Mouse (Mus musculus) liver, adult (tissue): Measurements from ENCODE around the gene Armh1.

ENCODE experiments used
- GATA4 ChIP-seq: IDR thresholded peaks from 2 replicates; pipeline ENCODE4 v1.6.1; 2014; ENCODE audit warnings: mild to moderate bottlenecking, low read length; ENCODE audit not compliant: insufficient replicate concordance

Armh1 gene

DNA sequence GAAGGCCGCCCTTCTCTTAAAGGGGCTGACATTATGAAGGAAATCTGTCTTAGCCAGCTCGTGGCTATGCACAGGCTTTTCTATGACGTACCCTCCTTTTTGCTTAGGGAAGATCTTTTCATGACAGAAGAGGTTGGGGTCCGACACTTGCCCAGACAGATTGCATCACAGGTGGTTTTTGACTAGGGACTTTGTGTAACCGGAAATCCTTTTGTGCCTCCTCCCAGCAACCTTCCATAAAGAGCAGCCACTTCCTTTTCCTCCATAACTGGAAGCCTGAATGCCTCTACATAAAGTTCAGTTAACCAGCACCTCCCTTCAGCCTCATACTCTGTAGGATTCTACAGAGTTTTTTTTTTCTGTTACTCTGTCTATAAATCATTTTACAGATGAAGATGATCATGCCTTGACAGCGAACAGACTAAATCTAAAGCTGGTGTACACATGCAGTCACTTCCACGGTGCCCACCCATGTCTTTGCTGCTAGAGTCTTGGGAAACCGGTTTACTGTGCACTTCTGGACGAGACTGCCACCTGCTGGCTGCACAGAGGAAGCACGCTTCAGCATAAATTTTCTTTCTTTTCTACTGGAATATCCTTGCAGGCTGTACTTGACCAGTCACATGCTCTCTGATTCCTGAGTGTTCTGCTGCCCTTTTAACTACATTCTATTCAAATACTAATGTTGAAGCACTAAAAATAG is 33.3 kb downstream of the Armh1 start:
- no peak for TF ChIP-seq GATA4

DNA sequence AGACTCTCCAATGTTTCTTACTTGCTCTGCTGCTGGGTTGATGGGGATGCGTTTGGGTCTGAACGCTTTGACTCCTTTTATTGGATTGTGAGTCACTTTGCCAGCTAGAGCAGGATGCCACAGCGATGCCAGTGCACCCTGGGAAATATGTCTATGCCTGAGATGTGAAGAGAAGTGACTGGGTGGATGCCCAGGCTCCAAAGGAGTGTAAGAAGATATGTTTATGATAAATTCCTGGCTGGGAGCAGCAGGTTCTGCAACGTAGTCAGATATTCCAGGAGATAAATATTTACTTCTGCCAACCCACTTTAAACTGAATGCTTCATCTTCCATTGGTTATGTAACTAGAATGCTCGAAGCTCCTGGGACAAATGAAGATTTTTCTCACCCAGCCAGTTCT is 34.9 kb downstream of the Armh1 start:
- no peak for TF ChIP-seq GATA4

DNA sequence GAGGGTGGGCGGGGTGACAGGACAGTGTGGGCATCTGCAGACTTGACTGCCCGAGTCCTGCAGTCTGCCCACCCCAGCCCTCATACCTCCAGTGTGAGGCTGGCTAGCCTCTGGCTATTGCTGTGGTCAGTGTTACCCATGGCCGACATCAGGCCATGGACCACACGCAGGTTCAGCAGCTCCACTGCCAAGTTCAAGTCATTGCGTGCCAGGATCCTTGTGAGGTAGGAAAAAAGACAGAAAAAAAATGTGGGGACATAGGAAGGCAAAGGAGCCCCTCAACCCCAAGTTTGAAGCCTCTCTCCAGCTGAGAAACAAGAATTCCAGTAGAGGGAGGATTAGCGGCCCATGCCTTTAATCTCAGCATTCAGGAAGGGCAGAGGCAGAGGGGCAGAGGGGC is 37.7 kb downstream of the Armh1 start:
- no peak for TF ChIP-seq GATA4

DNA sequence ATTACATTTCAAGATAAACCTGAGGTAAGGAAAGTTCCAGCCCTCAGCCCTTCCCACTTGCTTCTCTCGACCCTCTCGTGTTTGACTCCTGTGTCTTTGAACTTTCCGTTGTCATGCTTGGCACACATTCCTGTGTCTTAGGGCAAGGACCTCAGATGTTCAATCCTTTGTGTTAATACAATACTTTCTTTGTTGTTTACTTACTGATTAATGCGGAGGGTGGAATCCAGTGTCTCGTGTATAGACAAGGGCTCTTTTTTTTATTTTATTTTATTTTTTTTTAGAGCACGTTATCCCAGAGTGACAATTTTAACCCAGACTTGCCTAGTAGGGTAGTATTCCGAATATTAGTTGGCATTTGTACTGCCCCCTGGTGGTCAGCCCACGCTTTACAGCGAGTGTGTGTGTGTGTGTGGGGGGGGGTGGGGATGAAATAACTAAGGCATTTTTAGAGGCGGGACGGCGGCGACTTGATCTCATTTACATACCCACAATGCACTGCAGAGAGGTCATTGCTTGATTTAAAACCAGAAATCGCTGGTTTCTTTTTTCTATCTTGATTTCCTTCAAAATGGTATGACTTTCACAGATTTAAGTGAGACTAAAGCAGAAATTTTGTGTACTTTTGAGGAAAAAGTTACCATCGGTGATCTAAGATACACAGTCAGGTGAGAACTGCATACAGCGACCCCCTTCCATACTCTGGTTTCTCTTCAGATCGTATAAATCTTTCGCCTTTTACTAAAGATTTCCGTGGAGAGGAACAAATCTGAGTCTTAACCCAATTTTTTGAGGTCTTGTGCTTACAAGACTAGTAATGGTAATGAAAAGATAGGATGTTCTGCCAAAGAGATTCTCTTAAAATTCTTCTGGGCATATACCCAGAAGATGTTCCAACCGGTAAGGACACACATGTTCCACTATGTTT is 41.5 kb downstream of the Armh1 start:
- no peak for TF ChIP-seq GATA4

DNA sequence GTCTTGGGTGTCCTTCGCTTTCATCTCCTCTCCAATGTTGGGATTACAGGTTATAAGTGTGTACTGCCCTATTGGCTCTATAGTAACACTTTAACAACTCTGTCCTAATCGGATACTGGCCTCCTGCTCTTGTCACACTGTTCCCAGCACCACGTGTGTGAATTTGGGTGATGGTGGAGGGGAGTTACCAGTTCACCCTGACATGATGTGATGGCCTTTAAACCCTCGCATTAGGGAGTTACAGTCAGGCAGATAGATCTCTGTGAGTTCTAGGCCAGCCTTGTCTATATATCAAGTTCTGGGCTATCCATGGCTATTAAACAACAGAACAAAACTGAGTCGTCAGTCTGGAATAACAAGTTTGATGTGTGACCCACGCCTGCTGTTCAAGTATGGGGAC is 42.3 kb downstream of the Armh1 start:
- TF ChIP-seq GATA4: no peak

DNA sequence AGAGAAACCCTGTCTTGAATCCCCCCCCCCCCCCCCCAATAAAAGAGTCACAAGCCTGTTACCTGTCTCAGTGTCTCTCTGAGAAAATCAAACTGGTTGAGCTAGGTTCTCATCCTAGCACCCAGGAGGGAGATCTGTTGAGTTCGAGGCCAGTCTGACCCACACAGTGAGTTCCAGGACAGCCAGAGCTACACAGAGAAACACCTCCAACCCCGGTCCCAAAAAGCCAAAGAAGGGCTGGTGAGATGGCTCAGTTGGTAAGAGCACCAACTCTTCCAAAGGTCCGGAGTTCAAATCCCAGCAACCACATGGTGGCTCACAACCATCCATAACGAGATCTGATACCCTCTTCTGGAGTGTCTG is 49.0 kb downstream of the Armh1 start:
- no peak for TF ChIP-seq GATA4

DNA sequence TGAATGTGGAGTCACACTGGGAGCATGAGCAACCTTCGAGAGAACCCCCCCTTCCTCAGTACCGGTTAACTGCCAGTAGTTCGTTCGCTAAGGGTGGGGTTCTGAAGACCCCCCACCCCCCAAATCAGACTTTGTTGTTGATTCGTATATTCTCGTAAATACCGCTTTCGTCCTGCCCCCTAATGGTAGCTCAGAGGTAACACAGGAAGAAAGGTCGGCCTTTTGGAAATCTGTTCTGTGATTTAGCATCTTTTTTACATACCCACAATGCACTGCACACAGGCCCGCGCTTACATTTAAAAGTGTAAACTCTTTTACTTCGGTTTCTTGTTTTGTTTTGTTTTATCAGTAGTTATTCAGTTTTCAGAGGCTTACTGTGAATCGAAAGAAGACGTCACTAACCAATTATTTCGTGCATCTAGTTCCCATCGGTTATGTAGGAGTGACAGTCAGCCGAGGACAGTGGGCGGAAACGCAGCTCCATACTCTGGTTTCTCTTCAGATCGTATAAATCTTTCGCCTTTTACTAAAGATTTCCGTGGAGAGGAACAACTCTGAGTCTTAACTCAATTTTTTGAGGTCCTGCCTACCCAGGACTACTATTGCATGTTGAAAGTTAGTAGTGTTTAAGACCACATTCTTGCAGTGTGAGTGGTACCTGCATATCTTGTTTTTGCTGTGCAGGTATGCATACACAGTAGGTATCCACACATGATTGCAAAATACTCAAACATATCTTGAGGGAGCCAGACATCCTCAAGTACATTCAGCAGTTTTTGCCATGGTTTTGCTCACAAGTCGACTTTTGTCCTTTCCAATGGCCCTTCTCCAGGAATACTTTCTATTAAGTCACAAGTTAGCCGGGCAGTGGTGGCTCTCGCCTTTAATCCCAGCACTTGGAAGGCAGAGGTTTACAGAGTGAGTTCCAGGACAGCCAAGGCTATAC is 49.6 kb downstream of the Armh1 start:
- no peak for TF ChIP-seq GATA4

DNA sequence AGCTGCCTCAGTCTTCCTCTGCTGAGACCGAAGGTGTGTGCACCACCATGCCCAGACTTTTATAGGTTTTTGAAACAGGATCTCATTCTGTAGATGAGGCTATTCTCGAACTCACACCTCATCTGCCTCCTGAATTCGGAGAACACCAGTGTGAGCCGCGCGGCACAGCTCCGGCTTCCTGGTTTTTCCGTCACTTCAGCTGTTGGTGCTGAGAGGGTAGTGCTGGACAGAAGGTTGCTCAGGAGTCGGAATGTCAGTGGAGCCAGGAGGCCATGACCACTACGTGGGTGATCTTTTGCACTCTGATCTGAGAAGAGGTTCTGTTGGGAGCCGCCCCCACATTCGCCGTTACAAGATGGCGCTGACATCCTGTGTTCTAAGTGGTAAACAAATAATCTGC is 60.1 kb downstream of the Armh1 start:
- TF ChIP-seq GATA4: no peak

DNA sequence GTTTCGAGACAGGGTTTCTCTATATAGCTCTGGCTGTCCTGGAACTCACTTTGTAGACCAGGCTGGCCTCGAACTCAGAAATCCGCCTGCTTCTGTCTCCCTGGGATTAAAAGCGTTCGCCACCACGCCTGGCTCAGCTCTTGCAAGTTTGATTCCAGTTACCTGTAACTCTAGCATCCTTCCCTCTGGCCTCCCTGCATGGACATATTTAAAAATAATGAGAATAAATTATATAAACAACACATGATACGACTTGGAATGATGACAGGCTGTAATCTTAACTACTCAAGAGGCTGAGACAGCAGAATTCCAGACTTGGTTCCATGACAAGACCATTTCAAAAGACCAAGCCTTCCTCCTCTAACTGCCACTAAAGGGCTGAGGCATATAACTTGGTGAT is 61.3 kb downstream of the Armh1 start:
- no peak for TF ChIP-seq GATA4

DNA sequence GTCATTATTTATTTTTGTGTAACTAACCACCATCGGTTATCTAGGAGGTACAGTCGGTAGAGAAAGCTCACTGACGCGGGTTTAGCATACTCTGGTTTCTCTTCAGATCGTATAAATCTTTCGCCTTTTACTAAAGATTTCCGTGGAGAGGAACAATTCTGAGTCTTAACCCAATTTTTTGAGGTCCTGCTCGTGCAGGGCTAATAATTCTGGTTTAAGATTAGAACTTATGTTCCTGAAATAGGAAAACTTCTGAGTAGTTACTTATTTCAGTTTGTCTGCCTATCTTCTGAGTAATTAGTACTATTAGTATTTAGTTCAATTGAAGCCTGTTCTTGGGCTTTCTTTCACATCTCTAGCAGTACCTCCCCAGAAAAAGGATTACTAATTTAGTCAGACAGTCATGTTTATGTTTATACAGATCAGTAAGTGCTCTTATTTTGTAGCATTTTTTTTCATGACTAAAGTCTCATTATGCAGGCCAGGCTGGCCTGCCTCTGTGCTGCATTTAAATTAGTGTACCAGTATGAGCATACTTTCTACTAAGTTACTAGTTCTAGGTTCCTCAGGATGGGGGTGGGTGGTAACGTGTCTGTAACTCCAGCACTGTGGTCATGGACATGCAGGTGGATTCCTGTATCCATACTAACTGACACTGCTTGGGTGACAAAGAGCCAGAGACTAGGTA is 61.9 kb downstream of the Armh1 start:
- no peak for TF ChIP-seq GATA4

DNA sequence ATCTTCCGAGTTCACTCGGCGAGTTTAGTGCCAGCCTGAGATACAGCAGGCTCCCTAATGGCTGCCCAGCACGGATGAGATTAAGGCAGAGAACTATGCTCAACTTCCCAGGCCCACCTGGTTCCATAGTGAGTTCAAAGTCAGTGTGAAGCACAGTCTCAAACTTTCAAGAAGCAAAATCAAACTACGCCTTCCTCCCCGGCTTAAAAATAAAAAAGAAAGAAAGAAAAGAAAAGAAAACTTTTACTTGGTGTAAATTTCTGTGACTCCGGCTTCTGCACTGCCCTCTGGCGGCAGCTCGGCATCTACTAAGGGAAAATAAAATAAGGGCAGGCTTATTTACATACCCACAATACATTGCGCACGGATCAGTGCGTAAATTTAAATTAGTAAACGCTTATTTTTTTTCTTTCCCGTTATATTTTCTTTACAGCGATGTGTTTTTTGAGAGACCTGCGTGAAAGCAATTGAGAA is 62.5 kb downstream of the Armh1 start:
- TF ChIP-seq GATA4: peak; percentile 15; the same call in 1 of the 2 replicates

DNA sequence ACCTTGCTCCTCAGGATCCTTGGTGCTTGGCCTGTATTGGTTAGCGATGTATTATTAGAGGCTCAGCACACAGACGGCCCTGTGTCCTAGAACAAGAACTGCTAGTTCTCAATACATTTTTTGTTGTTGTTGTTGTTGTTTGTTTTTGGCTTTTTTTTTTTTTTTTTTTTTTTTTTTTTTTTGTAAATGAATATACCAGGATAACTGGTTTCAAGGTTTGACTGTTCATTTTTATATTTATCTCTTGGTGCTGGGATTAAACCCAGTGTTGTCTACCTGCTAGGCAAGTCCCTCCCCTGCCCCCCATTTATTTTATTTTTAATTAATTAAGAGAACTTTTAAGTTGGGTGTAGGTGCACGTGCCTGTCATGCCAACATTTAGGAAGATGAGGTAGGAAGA is 63.0 kb downstream of the Armh1 start:
- no peak for TF ChIP-seq GATA4

DNA sequence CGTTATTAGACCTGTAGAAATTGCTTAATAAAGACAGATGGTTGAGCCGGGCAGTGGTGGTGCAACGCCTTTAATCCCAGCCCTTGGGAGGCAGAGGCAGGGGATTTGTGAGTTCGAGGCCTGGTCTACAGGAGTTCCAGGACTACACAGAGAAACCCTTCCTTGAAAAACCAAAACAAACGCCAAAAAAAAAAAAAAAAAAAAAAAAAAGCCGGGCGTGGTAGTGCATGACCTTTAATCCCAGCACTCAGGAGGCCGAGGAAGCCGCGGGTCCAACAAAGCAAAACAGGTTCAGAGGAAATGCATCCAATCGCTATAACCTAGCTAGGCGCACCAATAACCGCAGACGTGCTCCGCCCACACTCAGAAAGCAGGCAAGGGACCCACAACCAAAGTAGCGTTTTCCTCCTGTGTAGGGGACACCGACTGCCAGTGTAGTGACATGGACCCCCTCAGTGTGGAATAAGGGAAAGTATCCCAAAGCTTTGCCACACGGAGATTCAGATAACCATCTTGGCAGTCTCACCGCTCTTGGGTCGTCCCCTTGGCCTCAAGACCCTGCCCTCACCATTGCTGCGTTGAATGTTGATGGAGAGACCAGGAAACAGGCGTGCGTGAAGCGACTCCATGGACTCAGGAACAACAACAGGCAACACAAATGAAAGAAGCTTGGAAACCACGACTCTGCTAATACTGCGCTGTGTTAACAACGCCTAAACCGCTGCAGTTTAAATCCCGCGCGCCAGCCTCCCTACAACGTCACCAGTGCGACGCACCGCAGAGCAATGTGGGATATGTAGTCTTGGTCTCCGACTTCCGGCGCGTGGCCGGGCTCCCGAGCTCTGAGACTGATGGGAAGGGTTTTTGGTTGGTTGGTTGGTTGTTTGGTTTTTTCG is 69.8 kb downstream of the Armh1 start, which contains the start of gene Kif2c:
Gene Kif2c (minus strand): TSS at position 777 of the 896 bp plus-strand sequence.
- TF ChIP-seq GATA4: no peak
